Mouse (Mus musculus) thymus, adult 2 months (tissue): ENCODE measurements around the gene Trim62.

Experiments used
- CTCF ChIP-seq: fragments of 200-500 bp; IDR thresholded peaks from 2 replicates; pipeline ENCODE4 v1.5.1; 2012; ENCODE audit warnings: mild to moderate bottlenecking, control low read depth, low read length, moderate library complexity, borderline replicate concordance; ENCODE audit not compliant: control insufficient read depth, poor library complexity, insufficient read depth; ENCODE audit errors: extremely low read depth
- POLR2A ChIP-seq: fragments of 200-500 bp; IDR thresholded peaks from 2 replicates; pipeline ENCODE4 v1.6.1; 2012; ENCODE audit warnings: mild to moderate bottlenecking, low read length, control low read depth, moderate library complexity; ENCODE audit not compliant: control insufficient read depth, poor library complexity, insufficient read depth; ENCODE audit errors: extremely low read depth

DNA sequence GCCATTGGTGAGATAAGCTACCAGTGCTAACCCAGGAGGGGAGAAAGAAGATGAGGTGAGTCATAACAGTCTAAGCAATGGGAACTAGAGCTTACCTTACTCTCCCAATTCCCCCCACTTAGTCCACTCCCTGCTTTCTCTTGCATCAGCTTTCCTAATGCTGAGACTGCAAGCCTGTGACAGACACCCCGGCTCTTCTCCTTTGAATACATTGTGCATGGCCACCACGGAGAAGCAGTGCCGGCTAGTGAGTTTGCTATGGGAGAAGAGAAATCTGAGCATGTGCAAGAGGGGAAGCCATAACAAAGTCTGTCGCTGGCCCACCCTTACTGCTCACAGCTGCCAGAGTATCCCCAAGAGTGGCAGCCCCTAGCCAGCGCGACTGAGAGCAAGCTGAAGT is 5.9 kb upstream of the Trim62 start:
- TF ChIP-seq CTCF, result no peak
- TF ChIP-seq POLR2A, result no peak
